Mouse (Mus musculus) heart, embryonic 14.5 days (tissue): ENCODE measurements at regions not wholly inside any gene's neighbourhood (a gene's known extent, or its start where the extent isn't known, plus 50 kb on each side); places are given as distances from the start of the nearest gene placed in this dataset.

Source experiments
- ATAC-seq: fragments of 200-750 bp; cut with Nextera tagmentation; 2 replicates; pipeline ENCODE4 v1.8.0; 2017; ENCODE audit warnings: low read depth, moderate TSS enrichment; ENCODE audit not compliant: insufficient number of reproducible peaks, insufficient read depth, low FRiP score
- H3K27ac ChIP-seq, 2 experiments: fragments of 200-500 bp in 1 of 2; fragments of 300-500 bp in 1 of 2; sonication (generic) in 1 of 2; replicated peaks in 1 of 2; 2 replicates each; pipeline ENCODE4 v1.5.1; 2012 to 2014; ENCODE audit warnings: low read depth in 2 of 2, low read length in 2 of 2, control low read depth in 1 of 2, mild to moderate bottlenecking in 1 of 2, mixed read lengths in 1 of 2; ENCODE audit not compliant: control insufficient read depth in 1 of 2, insufficient read depth in 1 of 2
- H3K27me3 ChIP-seq: fragments of 300-500 bp; sonication (generic); 2 replicates; pipeline ENCODE4 v1.6.1; 2014; ENCODE audit warnings: mild to moderate bottlenecking, low read length, control low read depth; ENCODE audit not compliant: control insufficient read depth, insufficient read depth
- H3K36me3 ChIP-seq: fragments of 300-500 bp; sonication (generic); 2 replicates; pipeline ENCODE4 v1.6.1; 2014; ENCODE audit warnings: mild to moderate bottlenecking, control low read depth, low read length, mixed read lengths; ENCODE audit not compliant: control insufficient read depth, insufficient read depth
- H3K4me1 ChIP-seq, 2 experiments: fragments of 200-500 bp in 1 of 2; fragments of 300-500 bp in 1 of 2; sonication (generic) in 1 of 2; 2 replicates each; pipeline ENCODE4 v1.6.1; 2012 to 2014; ENCODE audit warnings: low read length in 2 of 2, control low read depth in 1 of 2, mixed read lengths in 1 of 2; ENCODE audit not compliant: control insufficient read depth in 2 of 2, insufficient read depth in 2 of 2
- H3K4me2 ChIP-seq: fragments of 300-500 bp; sonication (generic); 2 replicates; pipeline ENCODE4 v1.6.1; 2014; ENCODE audit warnings: mild to moderate bottlenecking, low read length
- H3K4me3 ChIP-seq, 2 experiments: fragments of 200-500 bp in 1 of 2; fragments of 300-500 bp in 1 of 2; sonication (generic) in 1 of 2; 2 replicates each; pipeline ENCODE4 v1.5.1; 2012 to 2014; ENCODE audit warnings: low read length in 2 of 2, mild to moderate bottlenecking in 2 of 2, control low read depth in 1 of 2, low read depth in 1 of 2, moderate library complexity in 1 of 2; ENCODE audit not compliant: control insufficient read depth in 1 of 2, insufficient read depth in 1 of 2
- H3K9ac ChIP-seq: fragments of 300-500 bp; sonication (generic); 2 replicates; pipeline ENCODE4 v1.6.1; 2014; ENCODE audit warnings: mild to moderate bottlenecking, low read length
- H3K9me3 ChIP-seq: fragments of 300-500 bp; sonication (generic); 2 replicates; pipeline ENCODE4 v1.6.1; 2016; ENCODE audit warnings: low read length, control low read depth; ENCODE audit not compliant: control insufficient read depth
- WGBS: fragments of 180-500 bp; shearing (Covaris S2); extraction: QIAGEN DNeasy Blood & Tissue Kit; methylation state at CpG from one replicate; pipeline ENCODE4 v1.1.7; 2014; 5-methylcytosine and 5-hydroxymethylcytosine counted together

DNA sequence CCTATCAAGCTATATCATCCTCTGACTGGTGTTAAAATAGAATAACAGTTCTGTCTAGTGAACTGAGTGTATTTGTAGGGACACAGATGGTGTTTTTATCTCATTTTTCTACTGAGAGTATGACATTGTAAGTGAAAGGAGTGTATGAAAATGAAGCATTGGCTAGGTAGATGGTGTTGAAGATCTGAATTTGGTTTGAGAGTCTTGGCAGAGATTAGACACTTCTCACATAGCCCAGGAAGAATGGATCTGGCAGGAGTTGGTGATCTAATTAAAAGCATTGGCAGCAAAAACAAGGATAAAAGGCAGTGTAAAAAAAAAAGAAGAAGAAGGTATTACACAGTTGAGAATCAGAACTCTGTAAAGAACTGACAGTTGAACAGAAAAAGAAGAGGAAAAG lies 900.4 kb upstream of the Pabpc4l start:
- no peak for ATAC-seq
- no peak overlapping the region for H3K9ac ChIP-seq
- H3K27ac ChIP-seq: no peak overlapping the region
- no peak overlapping the region for H3K4me3 ChIP-seq
- no peaks in the 10 kb centered on the region for H3K4me1 ChIP-seq
- H3K27me3 ChIP-seq: no peaks in the 10 kb centered on the region
- no peaks in the 10 kb centered on the region for H3K9me3 ChIP-seq
- no peak overlapping the region for H3K4me2 ChIP-seq
- H3K36me3 ChIP-seq: no peaks in the 10 kb centered on the region

DNA sequence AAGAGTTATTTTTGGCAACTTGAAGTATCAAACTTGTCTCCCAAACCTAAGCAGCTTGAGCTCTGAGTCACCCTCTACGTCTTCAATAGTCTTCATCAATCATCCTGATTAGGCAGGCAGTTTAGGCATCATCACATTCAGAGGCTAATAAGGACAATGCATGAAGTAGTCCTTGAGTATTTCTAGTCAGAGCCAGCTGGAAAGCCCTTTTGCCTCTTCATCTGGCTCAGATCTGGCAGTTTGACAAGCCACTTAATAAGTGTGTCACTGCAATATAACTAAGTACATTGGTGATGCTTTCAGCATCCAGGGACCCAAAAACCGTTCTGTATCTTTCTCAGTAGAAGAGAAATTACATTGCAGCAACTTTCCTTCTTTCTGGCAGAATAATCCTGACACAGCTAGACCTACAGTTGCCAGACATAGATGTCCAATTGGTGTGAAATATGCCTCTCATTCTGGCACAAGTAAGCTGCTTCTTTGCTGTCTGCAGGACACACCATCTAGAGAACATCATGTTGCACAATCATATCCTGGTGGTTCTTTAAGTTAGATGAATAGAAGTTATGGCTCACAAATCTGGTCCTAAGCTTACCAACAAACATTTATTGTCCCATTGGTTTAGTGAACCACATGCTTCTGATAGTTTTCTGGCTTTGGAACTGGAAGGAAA lies 868.5 kb upstream of the Pabpc4l start:
- Histone ChIP-seq H3K9me3 (no peaks in the 10 kb centered on the region), H3K27ac (no peak overlapping the region), H3K4me1 (no peaks in the 10 kb centered on the region), H3K4me3 (no peak overlapping the region), H3K27me3 (no peaks in the 10 kb centered on the region), H3K36me3 (no peaks in the 10 kb centered on the region), H3K4me2 (no peak overlapping the region), H3K9ac (no peak overlapping the region)
- WGBS: 42% methylated on average over 2 of the region's 2 CpGs
- no peak for ATAC-seq

- no peaks in the 10 kb centered on the region for H3K4me1 ChIP-seq
- H3K36me3 ChIP-seq: no peaks in the 10 kb centered on the region
- H3K4me2 ChIP-seq: no peak overlapping the region
- no peaks in the 10 kb centered on the region for H3K27me3 ChIP-seq
- no peaks in the 10 kb centered on the region for H3K9me3 ChIP-seq
- H3K27ac ChIP-seq: no peak overlapping the region
- ATAC-seq: no peak
- 67% methylated on average over 1 of the region's 1 CpGs for WGBS
- H3K9ac ChIP-seq: no peak overlapping the region
- H3K4me3 ChIP-seq: no peak overlapping the region
These were observed 833.8 kb upstream of the Pabpc4l start for GRCm38 (mm10) chr3:47281783-47282182.

DNA sequence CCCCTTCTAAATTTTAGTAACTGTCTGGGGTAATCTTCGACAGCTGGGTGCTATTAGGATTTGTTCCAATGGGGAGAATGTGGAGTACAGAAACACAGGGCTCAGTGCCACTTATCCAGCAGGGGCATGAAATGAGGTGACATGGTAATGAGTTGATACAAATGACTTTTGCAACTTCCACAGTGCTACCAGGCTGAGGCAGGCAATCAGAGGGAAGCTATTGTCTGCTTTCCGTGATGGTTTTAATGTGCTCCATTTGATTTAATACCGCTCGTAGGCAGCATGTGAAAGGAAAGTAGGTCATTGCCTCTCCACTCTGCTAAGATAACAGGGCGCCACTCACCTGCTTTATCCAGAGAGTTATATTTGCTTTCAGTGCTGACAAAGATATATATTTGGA lies 832.3 kb upstream of the Pabpc4l start:
- no peak for ATAC-seq
- Histone ChIP-seq H3K4me1 (no peaks in the 10 kb centered on the region), H3K9ac (no peak overlapping the region), H3K4me2 (peak overlapping the region; percentile 27; the same call in 1 of the 2 replicates), H3K36me3 (no peaks in the 10 kb centered on the region), H3K9me3 (no peaks in the 10 kb centered on the region), H3K27ac (0 out of 4 replicates have a peak overlapping the region, but pooled peaks of 1 of the 2 experiments have one; percentile 5), H3K27me3 (no peaks in the 10 kb centered on the region), H3K4me3 (no peak overlapping the region)
- 47% methylated on average over 5 of the region's 5 CpGs for WGBS

DNA sequence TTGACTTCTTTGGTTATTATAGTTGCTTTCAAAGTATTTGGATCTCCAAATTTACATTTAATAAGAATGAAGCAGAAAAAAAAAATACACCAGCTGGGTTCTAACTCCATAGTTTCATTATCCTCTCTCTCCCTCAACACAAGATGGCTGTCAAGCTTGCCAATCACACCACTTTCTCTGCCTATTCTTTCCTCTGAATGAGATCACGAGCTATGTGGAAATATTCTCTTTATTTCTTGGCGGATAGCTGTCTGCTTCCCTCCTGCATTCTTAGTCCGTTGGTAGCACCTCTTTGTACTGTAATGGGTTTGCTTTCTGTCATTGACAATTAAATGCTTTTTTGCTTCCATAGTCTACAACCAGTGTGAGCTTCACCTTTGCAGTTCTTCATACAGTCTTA lies 793.0 kb upstream of the Pabpc4l start:
- no peak overlapping the region for H3K27ac ChIP-seq
- H3K4me3 ChIP-seq: no peak overlapping the region
- H3K9ac ChIP-seq: no peak overlapping the region
- no peaks in the 10 kb centered on the region for H3K9me3 ChIP-seq
- 69% methylated on average over 3 of the region's 3 CpGs for WGBS
- H3K4me2 ChIP-seq: no peak overlapping the region
- H3K4me1 ChIP-seq: no peaks in the 10 kb centered on the region
- H3K27me3 ChIP-seq: no peaks in the 10 kb centered on the region
- no peak for ATAC-seq
- no peaks in the 10 kb centered on the region for H3K36me3 ChIP-seq

DNA sequence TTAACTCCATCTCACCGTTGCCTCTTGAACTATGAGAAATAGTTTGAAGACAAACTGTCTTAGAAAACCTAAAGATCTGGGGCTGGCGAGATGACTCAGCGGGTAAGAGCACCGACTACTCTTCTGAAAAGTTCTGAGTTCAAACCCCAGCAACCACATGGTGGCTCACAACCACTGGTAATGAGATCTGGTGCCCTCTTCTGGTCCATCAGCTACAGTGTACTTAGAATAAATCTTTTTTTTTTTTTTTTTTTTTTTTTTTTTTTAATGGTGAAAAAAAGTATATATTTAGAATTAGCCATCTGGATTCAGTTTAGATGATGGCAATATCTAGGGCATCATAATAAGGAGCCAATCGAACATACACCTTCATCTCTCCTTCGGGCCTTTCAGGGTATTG lies 782.2 kb upstream of the Pabpc4l start:
- Histone ChIP-seq H3K36me3 (no peaks in the 10 kb centered on the region), H3K9me3 (no peaks in the 10 kb centered on the region), H3K27me3 (no peaks in the 10 kb centered on the region), H3K4me3 (no peak overlapping the region), H3K4me2 (no peak overlapping the region), H3K27ac (no peak overlapping the region), H3K4me1 (no peaks in the 10 kb centered on the region), H3K9ac (no peak overlapping the region)
- no peak for ATAC-seq
- WGBS: 82% methylated on average over 6 of the region's 6 CpGs

DNA sequence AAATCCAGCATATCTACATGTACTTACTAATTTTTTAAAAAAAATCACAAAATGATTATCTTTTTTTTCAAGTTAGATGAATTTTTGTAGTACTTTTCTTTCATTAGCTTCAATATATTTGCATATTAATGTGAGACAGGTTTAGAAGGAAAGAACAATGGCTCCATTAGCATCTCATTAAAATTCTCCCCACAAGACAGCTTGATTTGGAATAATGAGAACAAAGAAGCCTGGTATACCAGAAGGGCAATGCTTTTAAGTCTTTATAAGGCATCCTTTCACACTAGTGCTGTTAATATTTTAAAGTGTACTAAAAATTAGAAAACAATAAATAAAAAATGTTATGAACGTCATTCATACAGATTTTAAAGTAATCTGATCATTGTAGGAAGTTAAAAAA lies 770.6 kb upstream of the Pabpc4l start:
- H3K36me3 ChIP-seq: no peaks in the 10 kb centered on the region
- 27% methylated on average over 1 of the region's 1 CpGs for WGBS

GRCm38 (mm10) chr3:47213141-47213540 lies 765.1 kb upstream of the Pabpc4l start:
- no peaks in the 10 kb centered on the region for H3K9me3 ChIP-seq
- H3K27me3 ChIP-seq: no peaks in the 10 kb centered on the region
- H3K9ac ChIP-seq: no peak overlapping the region
- WGBS: 68% methylated on average over 2 of the region's 2 CpGs
- H3K4me3 ChIP-seq: no peak overlapping the region
- no peak overlapping the region for H3K4me2 ChIP-seq
- no peaks in the 10 kb centered on the region for H3K4me1 ChIP-seq
- ATAC-seq: no peak
- no peaks in the 10 kb centered on the region for H3K36me3 ChIP-seq
- no peak overlapping the region for H3K27ac ChIP-seq

More for the DNA sequence above, 770.6 kb upstream of the Pabpc4l start:
- ATAC-seq: no peak
- Histone ChIP-seq H3K27ac (no peak overlapping the region), H3K4me1 (no peaks in the 10 kb centered on the region), H3K9me3 (no peaks in the 10 kb centered on the region), H3K4me3 (no peak overlapping the region), H3K9ac (no peak overlapping the region), H3K4me2 (no peak overlapping the region), H3K27me3 (no peaks in the 10 kb centered on the region)
